Mouse (Mus musculus) liver, embryonic 14.5 days (tissue): ENCODE data around the gene Grin2c.

Source experiments
- CTCF ChIP-seq: IDR thresholded peaks from 2 replicates; pipeline ENCODE4 v1.5.1; 2016; ENCODE audit warnings: antibody characterized with exemption, low read depth, control low read depth
- EP300 ChIP-seq: IDR thresholded peaks from 2 replicates; pipeline ENCODE4 v1.6.1; 2016; ENCODE audit warnings: antibody characterized with exemption, low read depth

DNA sequence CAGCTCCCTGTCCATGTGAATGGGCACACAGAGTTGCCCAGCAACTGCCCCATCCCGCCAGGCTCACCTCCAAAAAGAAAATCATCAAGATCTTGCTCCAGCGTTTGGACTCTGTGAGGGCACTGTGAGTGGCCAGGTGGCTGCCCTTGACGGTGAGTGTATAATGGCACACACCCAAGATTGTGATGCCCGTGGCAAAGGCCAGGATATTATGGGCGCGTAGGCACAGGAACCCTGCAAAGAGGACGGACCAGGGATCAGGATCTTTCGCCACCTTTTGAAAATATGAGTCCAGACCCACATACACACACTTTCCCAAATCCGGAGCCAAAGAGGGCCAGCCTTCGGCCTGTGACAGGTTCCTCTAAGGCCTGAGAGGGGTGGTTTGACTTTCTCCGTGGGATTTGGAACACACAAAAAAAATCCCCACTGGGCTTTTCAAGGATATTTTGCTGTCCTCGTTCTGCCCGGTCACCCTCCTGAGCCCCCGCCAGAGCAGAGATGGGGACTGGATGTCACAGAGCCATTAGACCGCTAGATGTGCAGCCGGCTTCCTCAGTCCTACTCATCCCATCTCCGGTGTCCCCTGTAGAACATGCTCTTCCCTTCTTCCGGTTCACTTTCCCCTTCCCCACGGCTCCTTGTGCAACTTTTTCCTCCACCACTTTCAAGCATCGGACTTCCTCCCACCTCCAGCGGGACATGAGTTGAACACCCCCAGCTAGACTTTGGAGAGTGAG, 29.6 kb upstream of the Grin2c start:
- no peak for TF ChIP-seq CTCF
- TF ChIP-seq EP300: no peak
